Mouse (Mus musculus): ENCODE data around the gene Fam171a1.

The Fam171a1 gene

DNA sequence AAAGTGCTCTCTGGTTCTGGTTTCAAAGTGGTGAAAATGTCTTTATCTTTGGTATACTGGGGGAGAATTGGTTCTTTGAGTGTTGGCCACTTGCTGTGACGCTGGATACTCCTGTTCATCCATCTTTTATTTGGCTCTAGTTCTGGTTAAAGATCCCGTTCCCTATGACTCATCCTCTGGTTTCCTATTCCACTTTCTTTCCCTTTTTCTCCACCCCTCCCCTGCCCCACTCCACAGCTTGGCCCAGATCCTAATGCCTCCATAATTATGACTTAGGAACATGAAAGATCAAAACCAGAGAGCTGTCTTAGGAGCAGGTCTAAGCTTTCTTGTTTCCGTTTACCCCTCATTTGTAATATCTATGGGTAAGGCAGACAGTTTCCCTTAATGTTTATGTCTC is 130.2 kb downstream of the Fam171a1 start:
- no peak for DNase-seq (ENCODE audit: extremely low read depth, low read depth, low spot score)

DNA sequence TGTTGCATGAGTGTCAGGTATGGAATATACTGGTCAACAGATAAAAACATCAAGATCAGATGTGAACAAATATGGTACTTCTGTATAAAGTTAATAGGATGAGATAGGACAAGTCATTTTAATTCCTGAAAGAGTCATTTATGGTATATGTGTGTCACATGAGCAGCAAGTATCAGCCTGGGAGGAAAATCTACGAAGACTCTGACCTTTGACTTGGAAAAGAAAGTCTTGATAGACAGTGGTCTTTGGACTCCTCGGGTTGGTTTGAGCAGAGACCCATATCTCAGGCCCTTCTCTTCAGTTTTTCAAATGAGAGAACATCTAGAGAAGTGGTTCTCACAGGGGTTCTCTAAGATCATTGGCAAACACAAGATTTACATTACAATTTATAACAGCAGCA is 137.3 kb downstream of the Fam171a1 start:
- DNase-seq (ENCODE audit: extremely low read depth, low read depth, low spot score) = no peak

DNA sequence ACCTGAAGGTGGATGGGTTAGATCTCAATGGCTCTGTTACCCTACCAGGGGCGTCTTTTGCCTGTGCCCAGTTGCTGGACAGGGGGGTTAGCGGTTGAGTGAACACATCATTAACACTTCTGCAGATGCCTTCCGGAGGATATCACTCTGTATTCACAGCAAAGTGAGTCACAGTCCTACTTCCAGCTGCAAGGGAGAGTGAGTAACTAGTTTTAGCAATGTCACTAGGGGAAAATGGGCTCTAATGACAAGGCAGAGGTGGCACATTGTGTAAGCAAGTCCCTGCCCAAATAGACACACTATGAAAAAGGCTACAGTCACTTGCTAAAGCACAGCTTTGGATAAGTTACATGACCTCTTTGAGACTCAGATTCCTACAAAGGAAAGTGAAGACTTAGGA is 152.4 kb downstream of the Fam171a1 start:
- no peak for DNase-seq (ENCODE audit: extremely low read depth, low read depth, low spot score)

DNA sequence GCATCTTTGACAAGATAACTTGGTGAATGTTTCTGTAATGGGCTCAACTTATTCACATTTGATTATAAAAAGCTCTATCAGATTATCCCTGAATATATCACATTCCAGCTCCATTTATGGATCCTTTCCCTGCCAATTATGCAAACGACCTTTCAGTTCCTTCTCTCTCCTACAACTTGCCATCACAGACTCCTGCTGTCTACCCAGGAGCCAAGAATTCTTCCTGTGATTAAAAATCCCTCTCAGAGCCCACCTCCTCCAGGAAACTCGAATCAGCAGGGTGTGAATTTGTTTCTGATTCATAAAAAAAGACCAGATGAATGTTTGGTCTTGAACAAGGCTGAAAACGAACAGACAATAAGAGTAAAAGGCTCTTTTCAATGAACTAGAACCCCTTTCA is 153.9 kb downstream of the Fam171a1 start:
- no peak for DNase-seq (ENCODE audit: extremely low read depth, low read depth, low spot score)

DNA sequence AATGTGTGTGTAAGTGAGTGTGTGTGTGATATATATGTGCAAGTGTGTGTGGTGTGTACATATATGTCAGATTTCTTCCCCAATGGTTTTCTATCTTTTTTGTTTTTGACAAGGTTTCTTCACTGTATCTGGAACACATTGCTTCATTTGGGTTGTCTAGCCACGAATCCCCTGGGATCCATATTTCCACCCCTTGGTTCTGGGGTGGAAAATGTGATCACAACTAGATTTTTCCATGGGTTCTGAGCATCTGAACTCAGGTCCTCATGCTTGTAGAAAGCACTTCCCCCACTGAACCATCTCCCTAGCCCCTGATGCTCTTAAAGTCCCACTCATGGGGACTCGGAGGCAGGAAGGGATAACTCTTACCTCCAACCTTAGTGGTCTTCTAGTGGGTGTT is 159.3 kb downstream of the Fam171a1 start:
- no peak for DNase-seq (ENCODE audit: extremely low read depth, low read depth, low spot score)

DNA sequence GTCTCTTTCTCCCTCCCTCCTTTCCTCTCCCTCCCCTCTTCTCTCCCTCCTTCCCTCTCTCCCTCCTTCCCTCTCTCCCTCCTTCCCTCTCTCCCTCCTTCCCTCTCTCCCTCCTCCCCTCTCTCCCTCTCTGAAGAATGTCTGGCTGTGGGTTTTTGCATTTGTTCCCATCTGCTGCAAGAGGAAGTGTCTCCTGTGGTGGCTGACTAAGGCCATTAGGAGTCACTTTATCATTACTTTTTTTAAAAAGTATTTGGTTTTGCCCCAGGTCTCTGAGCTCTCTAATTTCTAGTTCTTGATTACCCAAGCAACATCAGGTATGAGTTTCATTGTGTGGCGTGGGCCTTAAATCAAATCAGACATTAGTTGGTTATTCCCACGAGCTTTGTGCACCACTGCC is 162.1 kb downstream of the Fam171a1 start:
- DNase-seq (ENCODE audit: extremely low read depth, low read depth, low spot score) = no peak

Data from fat pad, adult 2 months (tissue).